Mouse (Mus musculus) testis, adult 2 months (tissue): Measurements from ENCODE around the gene Lamtor4.

Experiments used
- CTCF ChIP-seq: fragments of 200-500 bp; IDR thresholded peaks from 2 replicates; pipeline ENCODE4 v1.5.1; 2012; ENCODE audit warnings: low read depth, mild to moderate bottlenecking, inconsistent platforms, low read length, moderate library complexity; ENCODE audit not compliant: control insufficient read depth, insufficient read depth, insufficient replicate concordance
- POLR2A ChIP-seq: fragments of 200-500 bp; IDR thresholded peaks from 2 replicates; pipeline ENCODE4 v1.6.1; 2012; ENCODE audit warnings: low read depth, mild to moderate bottlenecking, inconsistent platforms, low read length, moderate library complexity; ENCODE audit not compliant: control insufficient read depth

DNA sequence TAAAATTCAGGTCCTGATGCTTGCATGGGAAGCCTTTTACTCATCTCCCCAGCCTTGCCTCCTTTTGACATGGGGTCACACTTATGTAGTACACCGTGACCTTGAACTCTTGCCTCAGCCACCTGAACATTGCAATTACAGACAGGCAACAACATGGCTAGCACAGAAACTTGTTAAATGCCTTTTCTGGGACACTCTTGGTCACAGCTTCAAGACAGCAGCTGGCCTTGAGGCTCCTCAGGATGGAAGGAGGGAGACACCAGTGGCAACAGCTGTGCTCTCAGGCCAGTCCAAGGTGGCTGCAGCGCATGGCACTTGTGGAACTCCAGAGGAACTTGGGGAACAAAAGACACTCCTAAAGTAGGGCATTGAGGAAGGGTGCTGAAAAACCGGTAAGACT, 11.8 kb downstream of the Lamtor4 start:
- TF ChIP-seq CTCF (no peak), POLR2A (no peak)
